Mouse (Mus musculus): ENCODE measurements around the gene Pfdn6.
A peak's percentile ranks its signal among the peaks of the same experiment; 100 is the strongest.

Pfdn6 gene

DNA sequence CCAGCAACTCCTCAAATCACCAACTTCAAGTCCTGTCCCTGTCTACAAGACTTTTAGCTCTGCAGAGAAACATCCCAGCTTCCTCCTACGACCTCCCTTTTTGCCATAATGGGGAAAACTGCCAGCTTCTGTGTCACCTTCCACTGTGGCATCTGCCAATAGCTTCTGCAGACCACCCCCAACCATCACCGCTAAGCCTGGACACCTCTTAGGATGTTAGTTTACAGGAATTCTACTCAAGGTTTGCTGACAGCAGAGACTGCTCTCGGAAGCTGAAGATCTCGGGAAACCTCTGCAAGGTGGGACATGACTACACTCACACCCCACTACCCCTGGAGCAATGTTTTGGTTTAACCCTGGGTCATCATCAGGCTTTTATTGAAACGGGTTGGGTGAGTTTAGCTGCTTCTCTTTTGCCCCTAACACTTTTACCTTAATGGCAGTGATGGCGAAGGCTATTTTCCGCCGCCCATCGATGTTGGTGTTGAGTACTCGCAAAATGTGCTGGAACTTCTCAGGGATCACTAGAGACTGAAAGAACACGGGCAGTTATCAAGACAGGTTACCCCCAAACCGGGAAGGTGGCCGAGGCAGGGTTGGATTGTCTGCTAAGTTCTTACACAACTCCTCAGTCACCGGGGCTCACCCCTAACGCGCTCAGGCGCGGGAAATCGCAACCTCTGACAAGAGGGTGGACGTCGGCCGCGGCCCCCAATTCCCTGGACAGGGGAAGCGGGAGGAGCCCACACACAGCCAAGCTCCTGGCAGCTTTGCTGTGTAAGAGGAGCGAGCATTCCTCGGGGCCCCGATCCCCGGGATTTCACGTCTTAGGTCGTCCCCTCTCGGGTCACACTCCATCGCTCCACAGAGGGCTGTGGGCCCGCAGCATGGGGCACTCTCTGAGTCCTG lies 14.8 kb upstream of the Pfdn6 start:
- DNase-seq, result peak; percentile 88

DNA sequence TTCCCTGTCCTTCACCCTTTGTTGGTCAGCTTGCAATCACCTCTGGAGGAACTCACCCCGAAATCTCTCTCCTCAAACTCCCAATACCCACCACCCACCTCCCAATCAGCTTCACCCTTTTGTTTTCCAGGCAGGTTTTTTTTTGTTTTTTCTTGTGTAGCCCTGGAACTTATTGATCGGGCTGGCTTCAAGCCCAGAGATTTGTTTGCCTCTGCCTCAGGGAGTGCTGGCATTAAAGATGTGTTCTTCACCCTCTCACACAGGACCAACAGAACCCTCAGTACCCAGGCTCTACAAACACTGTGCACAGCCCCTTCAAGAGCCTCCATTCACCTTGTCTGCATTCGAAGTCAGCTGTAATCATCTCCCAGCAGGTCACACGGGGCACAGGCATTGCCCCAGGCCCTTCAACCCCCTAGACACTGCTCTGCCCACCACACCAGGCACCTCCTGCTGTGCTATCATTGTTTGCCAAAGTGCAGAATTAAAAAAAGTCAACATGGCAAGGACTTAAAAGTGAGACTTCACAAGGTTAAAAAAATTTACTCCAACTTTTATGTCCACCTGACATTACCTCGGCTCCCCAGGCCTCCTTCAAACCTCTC lies 13.9 kb upstream of the Pfdn6 start:
- peak; percentile 73 for DNase-seq

DNA sequence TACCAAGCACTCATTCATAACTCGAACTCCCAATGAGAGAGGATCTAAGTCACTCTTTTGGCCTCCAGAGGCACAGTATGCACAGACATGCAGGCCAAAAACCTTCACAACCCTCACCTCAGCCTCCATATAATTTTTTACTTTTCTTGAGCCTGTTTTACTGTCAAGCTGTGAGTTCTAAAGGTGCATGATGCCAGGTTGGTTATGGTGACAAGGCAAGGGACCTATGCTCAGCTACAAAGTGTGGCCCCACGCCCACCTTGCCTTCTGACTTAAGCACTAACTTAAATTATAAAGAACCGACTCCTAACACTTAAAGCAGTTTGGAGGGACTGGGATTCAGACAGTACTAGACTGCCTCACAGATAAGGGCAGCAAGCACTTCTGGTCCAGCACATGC lies 13.2 kb upstream of the Pfdn6 start:
- peak; percentile 76 for DNase-seq

DNA sequence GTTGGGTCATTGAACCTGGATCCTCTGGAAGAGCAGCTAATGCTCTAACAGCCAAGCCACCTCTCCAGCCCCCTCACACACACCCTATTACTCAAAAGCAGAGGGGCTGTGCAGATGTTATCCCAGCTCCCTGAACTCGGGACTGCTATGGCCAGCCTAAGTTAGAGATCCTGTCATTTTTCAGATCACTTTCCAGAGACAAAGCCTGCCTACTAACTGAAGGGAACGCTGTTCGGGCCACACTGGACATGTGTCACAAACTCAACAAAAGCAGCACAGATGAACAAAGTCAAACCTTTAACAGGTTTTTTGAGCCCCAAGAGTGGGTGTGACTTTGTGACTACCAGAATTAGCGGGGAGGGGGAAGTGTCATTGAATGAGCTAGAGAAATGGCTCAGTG lies 12.7 kb upstream of the Pfdn6 start:
- peak; percentile 86 for DNase-seq

DNA sequence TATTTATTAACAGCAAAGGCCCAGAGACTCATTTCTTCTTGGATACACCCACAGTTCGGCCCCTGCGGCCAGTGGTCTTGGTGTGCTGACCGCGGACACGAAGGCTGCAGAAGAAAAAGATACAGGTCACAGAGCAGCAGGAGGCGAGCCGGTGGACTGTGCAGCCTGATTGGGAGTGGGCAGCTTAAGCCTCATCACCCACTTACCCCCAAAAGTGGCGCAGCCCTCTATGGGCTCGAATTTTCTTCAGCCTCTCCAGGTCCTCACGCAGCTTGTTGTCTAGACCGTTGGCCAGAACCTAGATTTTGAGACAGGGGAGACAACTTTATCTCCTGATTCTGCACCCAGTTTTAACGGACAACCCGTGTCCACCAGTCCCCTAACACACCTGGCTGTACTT lies 11.9 kb upstream of the Pfdn6 start:
- DNase-seq, result peak; percentile 89

DNA sequence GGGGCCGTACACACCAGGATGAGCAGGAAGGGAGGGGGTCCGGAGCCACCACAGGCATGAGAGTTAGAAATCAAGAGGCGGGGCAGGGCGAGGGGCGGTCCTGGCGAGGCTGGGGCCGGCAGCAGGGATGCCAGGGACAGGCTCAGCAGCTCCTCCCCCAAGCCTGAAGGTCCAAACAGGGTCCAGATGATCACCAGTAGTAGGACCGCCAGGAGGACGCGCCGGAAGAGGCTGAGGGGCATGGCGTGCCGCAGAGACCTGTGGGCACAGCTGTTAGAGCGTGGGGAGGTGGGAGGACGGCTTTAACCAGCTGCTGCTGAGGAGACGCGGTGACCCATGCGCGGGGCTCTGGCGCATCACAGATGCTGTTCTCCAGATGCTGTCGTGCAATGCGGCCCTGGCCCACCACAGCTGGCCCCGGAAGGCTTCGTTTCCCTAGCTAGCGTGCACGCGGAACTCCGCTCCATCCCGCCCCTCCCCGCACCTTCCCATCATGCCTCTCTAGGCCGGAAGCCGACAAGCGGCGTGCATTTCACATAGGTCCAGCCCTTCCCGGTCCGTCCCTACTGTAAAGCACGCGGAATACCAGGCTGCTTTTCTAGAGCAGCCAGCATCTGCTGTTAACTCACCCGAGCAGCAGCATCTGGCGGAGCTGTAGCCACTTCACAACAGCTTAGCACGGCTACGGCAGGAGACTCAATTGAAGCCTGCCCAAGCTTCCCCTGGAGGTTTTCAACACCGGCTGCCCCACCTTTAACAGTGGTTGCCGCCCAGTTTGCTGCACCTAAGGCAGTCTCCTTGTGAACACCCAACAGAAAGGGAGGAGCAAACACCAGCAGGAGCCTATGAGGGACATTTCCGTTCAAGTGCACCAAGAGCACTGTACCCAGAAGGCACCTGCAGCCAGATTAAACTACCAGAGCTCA lies 11.1 kb upstream of the Pfdn6 start, which contains the start of gene B3galt4:
Gene B3galt4, minus strand, starts transcription at position 468 of the 926 bp plus-strand sequence.
- peak; percentile 98 for DNase-seq

DNA sequence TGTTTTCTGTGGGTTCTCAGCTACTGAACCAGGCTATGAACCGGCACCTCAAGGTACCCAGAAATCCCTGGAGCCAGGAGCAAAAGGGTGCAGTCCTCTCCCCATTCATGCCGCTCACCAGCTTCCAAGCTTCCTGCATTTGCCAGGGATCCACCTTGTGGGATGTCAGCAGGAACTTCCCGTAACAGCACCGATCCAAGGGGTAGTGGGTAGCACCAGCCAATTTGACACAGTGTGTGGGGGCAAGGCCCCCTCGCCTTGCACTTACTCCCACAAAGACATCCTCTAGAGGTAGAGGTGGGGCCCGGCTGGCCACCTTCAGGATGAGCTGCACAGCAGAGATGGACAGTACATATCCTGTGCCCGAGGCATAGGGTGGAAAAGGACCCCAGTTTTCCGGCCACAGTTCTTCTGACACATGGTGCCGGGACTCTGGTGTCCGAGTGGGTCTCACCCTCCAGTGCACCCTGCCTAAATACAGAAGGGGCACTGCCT lies 10.0 kb upstream of the Pfdn6 start:
- DNase-seq, result peak; percentile 93

DNA sequence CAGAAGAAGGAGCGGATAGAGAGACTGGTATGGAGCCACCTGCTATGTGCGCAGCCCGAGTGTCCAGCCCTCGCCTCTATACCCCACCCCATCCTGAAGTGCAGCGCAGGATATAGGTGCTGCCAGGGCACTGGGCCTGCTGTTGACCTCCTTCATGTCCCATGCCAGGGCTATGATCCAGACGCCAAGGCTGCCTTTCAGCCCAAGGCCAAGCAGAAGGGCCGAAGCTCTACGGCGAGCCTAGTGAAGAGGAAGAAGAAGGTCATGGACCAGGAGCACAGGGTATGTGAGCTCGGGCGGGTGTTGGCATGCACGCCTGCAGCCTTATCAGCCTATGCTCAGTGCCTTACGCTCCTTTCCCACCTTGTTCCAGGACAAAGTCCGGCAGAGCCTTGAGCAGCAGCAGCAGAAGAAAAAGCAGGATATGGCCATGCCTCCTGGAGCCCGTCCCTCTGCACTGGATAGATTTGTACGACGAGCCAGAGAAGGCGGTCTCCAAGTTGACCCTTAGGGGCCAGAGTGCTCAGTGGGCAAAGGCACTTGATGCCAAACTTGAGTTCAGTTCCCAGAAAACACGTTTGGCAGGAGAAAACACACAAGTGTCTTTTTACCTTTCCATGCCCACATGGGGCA lies 8.9 kb upstream of the Pfdn6 start:
- DNase-seq, result peak; percentile 93

DNA sequence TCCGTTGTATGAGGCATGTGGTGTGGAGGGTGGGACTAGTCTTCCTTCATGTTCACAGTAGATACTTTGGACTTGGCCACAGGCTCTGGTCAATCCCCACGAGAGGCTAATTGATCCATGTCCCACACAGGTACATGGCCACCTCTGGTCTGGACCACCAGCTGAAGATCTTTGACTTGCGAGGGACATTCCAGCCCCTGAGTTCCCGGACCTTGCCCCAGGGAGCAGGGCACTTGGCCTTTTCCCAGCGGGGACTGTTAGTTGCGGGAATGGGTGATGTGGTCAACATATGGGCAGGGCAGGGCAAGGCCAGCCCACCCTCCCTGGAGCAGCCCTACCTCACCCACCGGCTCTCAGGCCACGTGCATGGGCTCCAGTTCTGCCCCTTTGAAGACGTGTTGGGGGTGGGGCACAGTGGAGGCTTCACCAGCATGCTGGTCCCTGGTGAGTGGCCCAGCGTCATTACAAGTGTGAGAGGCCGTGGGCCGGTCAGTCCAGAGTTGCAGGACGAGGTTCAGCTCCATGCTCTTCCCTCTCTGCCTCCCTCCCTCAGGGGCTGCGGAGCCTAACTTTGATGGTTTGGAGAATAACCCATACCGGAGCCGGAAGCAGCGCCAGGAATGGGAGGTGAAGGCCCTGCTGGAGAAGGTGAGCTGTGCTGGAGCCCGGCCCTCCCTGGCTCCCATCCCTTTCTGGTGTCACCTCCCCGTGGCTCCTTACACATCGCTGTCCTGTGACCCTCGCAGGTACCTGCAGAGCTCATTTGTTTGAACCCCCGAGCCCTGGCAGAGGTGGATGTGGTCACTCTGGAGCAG lies 8.2 kb upstream of the Pfdn6 start:
- DNase-seq, result peak; percentile 91

DNA sequence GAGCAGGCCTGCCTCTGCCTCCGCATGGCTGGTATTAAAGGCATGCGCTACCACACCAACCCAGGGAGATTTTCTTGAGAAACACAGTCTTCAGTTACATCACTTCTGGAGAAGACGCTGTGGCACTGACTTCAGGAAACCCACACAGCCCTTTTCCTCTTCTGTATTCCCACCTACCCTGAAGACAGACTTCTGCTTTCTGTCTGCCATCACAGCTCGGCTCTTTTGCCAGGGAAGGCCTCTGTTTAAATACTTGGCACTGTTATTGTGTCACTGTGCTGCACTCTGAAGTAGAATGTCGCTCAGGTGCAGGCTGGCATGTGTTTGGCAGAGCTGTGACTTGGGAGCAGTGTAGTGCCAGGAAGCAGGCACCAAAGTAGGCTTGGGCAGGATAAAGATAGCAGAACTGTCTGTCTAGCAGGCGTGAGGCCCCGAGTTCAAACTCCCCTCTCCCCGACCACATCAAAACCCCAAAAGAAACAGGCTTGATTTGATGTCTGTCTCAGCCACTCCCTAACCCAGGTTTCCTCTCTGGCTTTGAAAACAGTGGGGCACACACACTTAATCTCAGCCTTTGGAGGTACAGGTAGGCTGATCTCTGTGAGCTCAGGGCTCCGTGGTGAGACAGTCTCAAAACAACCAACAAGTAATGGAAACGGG lies 7.4 kb upstream of the Pfdn6 start:
- peak; percentile 93 for DNase-seq

DNA sequence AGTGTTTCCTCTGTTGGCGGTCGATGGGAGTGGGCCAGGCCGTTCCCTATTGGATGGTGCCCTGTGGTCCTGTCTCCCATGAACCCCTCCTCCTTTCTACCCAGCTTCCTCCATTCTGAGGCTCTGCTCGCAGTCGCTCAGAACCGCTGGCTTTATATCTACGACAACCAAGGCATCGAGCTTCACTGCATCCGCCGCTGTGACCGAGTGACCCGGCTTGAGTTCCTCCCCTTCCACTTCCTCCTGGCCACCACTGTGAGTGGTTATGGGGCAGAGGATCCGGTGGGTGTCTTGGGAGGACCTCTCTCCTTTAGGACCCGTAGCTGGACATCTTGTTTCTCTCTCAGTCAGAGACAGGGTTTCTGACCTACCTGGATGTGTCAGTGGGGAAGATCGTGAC lies 3.3 kb upstream of the Pfdn6 start:
- DNase-seq, result peak; percentile 91

DNA sequence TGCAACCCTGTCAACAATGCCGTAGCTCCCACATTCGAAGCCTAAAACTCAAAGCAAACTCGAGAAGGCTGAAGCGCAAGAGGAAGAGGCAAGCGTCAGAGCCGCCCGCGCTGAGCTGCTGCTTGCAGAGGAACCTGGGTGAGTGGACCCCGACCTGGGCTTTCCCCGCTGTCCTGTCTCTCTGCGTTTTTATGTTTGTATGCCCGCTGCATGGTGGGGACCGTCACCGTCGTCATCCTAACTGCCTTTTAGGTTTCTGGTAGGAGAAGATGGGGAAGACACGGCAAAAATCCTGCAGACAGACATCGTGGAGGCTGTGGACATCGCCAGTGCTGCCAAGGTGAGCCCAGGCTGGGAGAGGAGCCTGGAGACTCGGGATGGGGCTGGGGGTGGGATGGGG lies 1.2 kb upstream of the Pfdn6 start:
- peak; percentile 91 for DNase-seq

DNA sequence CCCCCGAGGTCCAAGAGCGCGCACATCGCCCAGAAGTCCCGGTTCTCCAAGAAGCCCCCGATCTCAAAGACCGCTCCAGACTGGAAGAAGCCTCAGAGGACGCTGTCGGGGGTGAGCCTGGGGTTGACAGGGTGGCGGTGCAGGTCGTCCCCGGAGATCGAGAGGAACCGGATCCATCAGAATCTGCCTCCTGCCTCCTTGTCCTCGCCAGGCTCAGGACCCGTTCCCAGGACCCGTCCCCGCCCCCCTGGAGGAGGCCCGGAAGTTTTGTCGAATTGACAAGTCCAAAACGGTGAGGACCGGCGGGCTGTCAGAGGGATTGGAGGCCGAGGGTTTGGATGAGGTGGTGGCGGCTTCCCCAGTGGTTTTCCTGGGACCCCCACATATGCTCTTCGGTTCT lies 838 bp upstream of the Pfdn6 start:
- no peak for DNase-seq

DNA sequence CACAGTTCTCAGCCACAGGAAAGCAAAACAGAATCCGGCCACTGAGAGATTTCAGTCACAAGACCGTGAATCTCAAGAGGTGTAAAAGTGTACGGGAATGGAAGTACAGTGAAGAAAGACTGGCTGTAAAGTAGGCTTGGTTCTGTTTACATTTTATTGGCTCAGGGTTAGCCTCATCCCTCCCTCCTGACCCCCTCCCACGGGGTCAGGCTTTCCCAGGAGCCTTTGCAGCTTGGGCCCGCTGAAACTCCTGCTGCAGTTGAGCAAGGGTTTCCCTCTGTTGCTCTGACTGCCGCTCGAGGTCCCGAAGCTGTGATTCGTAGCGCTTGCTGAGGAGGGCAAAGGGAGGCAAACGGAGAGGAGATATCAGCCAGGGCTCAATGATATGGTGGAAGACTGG lies 1.4 kb downstream of the Pfdn6 start:
- no peak for DNase-seq

DNA sequence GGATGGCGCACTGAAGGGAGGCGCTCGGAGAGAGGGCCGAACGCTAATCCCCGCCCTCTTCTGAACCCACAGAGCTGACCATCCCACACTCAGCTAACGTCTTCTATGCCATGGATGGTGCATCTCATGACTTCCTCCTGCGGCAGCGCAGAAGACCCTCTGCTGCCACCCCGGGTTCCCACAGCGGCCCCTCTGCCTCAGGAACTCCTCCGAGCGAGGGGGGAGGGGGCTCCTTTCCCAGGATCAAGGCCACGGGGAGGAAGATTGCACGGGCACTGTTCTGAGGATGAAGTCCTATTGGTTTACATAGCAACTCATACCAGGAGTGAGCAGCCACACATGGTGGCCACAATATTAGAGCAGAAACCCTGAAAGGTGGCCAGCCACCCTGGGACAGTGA lies 3.1 kb downstream of the Pfdn6 start:
- DNase-seq, result peak; percentile 90

DNA sequence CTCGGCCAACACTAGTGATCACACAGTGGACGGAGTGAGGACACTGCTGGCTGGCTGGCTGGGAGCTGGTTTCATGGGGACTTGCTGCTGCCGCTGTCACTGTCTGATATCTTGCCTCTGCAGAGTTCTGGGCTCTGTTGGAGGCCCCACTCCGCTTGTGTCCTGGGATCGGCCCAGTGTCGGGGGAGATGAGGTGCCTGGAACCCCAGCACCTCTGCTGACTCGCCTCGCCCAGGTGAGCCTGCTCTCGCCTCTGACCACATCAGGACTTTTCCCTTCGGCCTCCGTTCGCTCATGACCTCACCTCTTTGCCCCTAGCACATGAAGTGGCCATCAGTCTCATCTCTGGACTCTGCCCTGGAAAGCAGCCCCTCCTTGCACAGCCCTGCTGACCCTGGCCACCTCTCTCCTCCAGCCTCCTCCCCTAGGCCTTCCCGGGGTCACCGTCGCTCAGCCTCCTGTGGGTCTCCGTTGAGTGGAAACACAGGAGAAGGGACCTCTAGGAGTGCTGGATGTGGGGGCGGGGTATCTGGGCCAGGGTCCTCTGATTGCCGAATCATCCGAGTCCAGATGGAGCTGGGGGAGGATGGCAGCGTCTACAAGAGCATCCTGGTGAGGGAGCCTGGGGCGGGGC lies 4.6 kb downstream of the Pfdn6 start:
- peak; percentile 91 for DNase-seq

DNA sequence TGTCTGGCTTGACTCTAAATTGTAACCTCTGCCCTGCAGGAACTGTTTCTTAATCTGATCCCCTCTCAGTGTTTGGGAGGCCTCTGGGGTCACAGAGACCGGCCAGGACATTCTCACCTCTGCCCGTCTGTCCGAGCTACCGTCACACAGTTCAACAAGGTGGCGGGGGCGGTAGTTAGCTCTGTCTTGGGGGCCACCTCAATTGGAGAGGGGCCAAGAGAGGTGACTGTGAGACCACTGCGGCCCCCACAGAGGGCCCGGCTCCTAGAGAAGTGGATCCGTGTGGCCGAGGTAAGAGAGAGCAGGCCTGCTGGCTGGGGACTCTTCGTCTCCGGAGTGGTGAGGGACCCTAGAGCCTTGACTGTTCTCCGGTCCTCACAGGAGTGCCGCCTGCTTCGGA lies 7.2 kb downstream of the Pfdn6 start:
- peak; percentile 91 for DNase-seq

DNA sequence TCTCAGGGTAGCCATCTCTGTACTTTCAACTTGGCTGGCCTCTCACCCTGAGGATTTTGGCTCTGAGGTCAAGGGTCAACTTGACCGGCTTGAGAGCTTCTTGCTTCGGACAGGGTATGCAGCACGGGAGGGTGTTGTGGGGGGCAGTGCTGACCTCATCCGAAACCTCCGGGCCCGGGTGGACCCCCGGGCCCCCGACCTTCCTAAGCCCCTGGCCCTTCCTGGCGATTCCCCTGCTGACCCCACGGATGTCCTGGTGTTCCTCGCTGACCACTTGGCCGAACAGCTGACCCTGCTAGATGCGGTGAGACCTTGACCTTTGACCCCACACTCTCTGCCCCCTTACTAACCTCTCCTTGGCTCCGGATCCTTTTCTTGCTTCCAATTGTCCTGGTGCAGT lies 7.7 kb downstream of the Pfdn6 start:
- peak; percentile 93 for DNase-seq

DNA sequence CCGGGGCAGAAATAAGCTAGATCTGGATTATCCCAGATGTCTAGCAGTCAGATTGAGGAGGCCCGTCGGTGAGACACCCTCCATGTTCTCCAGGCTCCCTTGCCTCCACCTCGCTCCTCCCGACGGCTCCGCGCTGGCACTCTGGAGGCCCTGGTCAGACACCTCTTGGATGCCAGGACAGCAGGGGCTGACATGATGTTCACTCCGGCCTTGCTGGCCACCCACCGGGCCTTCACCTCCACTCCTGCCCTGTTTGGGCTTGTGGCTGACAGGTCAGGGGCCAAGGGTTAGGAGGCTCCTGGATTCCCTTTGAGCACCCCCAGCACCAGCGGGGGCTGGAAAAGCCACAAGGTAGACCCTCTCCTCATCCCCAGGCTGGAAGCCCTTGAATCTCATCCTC lies 8.2 kb downstream of the Pfdn6 start:
- peak; percentile 93 for DNase-seq

DNA sequence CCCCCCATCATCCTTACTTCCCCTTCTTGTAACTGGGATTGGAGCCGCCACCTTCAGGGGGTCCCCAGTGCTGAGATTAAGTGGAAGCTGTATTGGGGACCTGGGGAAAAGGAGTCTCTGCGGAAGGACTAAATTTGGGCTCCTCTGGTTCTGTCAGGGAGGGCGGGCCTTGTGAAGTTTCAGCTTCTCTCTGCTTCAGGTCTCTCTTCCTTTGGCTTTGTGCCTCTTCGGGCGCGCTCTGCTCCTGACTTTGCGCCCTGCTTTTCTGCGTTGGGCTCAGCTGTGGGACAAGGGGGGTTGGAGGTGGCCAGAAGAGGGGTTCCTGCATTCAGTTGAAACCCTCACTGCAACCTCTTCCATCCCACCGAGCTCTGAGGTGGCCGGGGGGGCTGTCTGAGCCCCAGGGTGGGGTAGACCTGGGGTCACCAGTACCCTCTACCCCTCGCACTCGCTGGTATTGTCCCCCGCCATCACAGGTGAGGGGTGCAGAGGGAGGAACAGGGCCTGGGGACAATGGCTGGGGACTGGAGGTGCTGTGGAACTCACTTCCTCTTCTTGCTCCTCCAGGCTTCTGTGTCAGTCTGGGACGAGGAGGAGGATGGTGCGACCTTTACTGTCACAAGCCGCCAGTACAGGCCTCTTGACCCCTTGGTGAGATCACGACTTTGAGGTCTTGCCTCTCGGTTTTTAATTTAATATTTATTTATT lies 8.8 kb downstream of the Pfdn6 start:
- DNase-seq, result peak; percentile 96

All from heart, adult 11 months (tissue).